Mouse (Mus musculus): ENCODE data around the gene Gng12.

The Gng12 gene

DNA sequence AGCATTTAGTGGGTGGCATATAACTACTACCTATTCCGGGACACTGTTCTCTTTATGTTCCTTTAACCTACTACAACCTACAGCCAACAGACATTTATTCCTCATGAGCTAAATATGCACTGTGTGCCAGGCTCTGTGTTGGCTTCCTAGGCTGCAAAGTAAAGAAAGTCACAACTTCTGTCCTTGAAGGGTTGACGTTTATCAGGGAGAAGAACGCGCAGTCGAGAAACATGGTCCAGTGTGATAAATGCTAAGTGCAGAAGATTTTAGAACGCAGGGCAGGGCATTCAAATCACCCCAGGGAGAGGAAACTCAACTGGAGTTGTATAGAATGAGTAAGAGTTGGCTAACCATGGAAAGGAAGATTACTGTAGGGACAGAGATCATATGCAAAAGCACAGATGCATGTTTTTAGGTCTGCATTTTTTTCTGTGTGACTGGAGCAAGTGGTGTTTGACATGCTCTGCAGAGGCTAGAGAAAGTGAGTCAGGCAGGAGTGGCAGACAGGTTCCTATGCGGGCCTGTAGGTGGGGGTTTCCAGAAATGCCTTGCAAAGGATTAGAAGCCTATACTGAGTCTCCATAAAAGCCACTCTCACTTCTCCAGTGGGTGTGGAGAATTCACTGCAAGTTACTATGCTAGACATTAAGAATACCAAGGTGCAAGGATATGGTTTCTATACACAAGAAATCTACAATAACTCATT is 161.9 kb downstream of the Gng12 start:
- DNase-seq, result no peak

- DNase-seq, result no peak
Observed at GRCm38 (mm10) chr6:67060057-67060456, 163.9 kb downstream of the Gng12 start.

DNA sequence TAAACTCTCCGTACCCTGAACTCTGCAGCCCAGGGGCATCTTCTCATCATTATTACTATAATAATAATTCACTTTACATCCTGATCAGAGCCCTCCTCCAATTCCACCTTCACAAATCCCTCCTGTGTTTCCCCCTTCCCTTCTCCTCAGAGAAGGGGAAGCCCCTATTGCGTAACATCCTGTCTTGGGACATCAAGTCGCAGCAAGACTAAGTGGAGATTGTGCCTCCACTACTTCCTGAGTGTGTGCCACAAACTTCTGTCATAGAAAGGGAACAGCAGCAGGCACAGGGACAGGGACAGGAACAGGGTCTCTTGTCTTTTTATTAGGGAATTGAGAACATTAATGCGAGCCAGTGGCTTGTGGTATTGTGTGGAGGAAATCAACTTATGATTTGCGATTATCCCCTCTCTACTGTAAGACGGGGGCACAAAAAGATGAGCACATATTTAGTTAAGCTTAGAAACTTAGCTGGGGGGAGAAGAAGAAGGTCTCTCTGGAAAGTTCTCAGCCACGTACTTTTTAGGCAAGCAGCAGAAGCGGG is 173.1 kb downstream of the Gng12 start:
- no peak for DNase-seq

DNA sequence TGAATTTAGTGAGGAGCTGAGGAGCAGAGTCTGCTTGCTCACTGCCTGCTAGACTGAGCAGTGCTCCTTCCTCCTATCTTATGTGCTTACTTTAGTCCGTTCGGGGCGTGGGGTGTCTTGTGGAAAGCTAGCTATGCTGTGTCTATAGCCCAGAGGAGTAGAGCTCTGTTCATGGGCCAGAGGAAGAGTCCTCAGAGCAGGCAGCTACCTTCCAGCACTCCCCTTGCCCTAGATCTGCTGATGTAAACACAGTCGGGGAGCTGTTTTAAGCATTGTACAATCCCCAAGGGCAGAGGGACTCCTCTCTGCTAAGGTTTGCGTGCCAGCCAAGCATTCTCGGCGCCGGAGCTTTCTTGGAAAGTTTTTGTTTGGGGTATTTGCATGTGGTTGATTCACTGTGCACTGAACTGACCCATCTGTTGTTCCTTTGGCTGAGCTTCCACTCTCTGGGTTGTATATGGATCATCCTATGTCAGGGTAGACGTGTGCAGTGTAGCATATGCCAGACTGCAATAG is 173.7 kb downstream of the Gng12 start:
- peak in 1 of 2 experiments; percentile 13 for DNase-seq
